Mouse (Mus musculus) MEL (cell line): ENCODE data around the gene Nck2. TPM values are rescaled to one million over a fixed set of nuclear protein-coding genes. Genes with fewer than 3 reads are reported as not detected.

Source experiments
- DNase-seq: peaks from one replicate; pipeline ENCODE4 v3.0.0; 2011; ENCODE audit warnings: low read depth, low spot score
- H3K27ac ChIP-seq: 2 replicates; pipeline ENCODE4 v1.5.1; 2012; ENCODE audit warnings: low read depth, mild to moderate bottlenecking, control low read depth, low read length, moderate library complexity; ENCODE audit not compliant: control insufficient read depth
- H3K27me3 ChIP-seq, 2 experiments: fragments of 150-350 bp in 1 of 2; sonication (generic) in 1 of 2; 2 replicates each; pipeline ENCODE4 v1.6.1; 2012; ENCODE audit warnings: low read length in 2 of 2, mild to moderate bottlenecking in 2 of 2, improper control_type of control experiment in 1 of 2, moderate library complexity in 1 of 2; ENCODE audit not compliant: insufficient read depth in 2 of 2, control insufficient read depth in 1 of 2
- H3K36me3 ChIP-seq, 2 experiments: 2 replicates each; pipeline ENCODE4 v1.6.1; 2012 to 2014; ENCODE audit warnings: low read length in 2 of 2, improper control_type of control experiment in 1 of 2, inconsistent platforms in 1 of 2, mild to moderate bottlenecking in 1 of 2; ENCODE audit not compliant: insufficient read depth in 2 of 2, control insufficient read depth in 1 of 2
- H3K4me1 ChIP-seq, 2 experiments: fragments of 150-350 bp in 1 of 2; sonication (generic) in 1 of 2; 2 replicates each; pipeline ENCODE4 v1.6.1; 2012; ENCODE audit warnings: low read length in 2 of 2, improper control_type of control experiment in 1 of 2, mild to moderate bottlenecking in 1 of 2; ENCODE audit not compliant: insufficient read depth in 2 of 2, control insufficient read depth in 1 of 2
- H3K4me3 ChIP-seq, 2 experiments: fragments of 150-350 bp in 1 of 2; sonication (generic) in 1 of 2; 2 replicates each; pipeline ENCODE4 v1.5.1; 2012; ENCODE audit warnings: low read depth in 2 of 2, low read length in 2 of 2, mild to moderate bottlenecking in 2 of 2, moderate library complexity in 2 of 2, control low read depth in 1 of 2, improper control_type of control experiment in 1 of 2; ENCODE audit not compliant: control insufficient read depth in 1 of 2, insufficient read depth in 1 of 2
- H3K79me2 ChIP-seq: 2 replicates; pipeline ENCODE4 v1.6.1; 2012; ENCODE audit warnings: mild to moderate bottlenecking, low read length, moderate library complexity; ENCODE audit not compliant: control insufficient read depth, poor library complexity, insufficient read depth
- H3K9ac ChIP-seq: 2 replicates; pipeline ENCODE4 v1.6.1; 2012; ENCODE audit warnings: low read depth, mild to moderate bottlenecking, control low read depth, low read length, moderate library complexity; ENCODE audit not compliant: control insufficient read depth, poor library complexity, severe bottlenecking
- H3K9me3 ChIP-seq: fragments of 150-350 bp; sonication (generic); replicated peaks from 2 replicates; pipeline ENCODE4 v1.6.1; 2012; ENCODE audit warnings: mild to moderate bottlenecking, low read length, improper control_type of control experiment, moderate library complexity; ENCODE audit not compliant: insufficient read depth
- CHD1 ChIP-seq: IDR thresholded peaks from 2 replicates; pipeline ENCODE4 v1.6.1; 2012; ENCODE audit warnings: low read depth, mild to moderate bottlenecking, inconsistent platforms, low read length, improper control_type of control experiment
- CHD2 ChIP-seq: IDR thresholded peaks from 2 replicates; pipeline ENCODE4 v1.6.1; 2011; ENCODE audit warnings: low read length, improper control_type of control experiment
- CTCF ChIP-seq, 3 experiments: IDR thresholded peaks in 2 of 3; conservative IDR thresholded peaks in 1 of 3; 2 replicates each; pipeline ENCODE4 v1.5.1; 2011 to 2012; ENCODE audit warnings: low read length in 3 of 3, low read depth in 2 of 3, mild to moderate bottlenecking in 2 of 3, improper control_type of control experiment in 1 of 3, inconsistent platforms in 1 of 3, mixed read lengths in 1 of 3, moderate library complexity in 1 of 3; ENCODE audit not compliant: control insufficient read depth in 1 of 3, insufficient read depth in 1 of 3, poor library complexity in 1 of 3, severe bottlenecking in 1 of 3
- ELF1 ChIP-seq: IDR thresholded peaks from 2 replicates; pipeline ENCODE4 v1.6.1; 2014; ENCODE audit warnings: low read depth, mild to moderate bottlenecking, inconsistent platforms, low read length, improper control_type of control experiment, moderate library complexity
- EP300 ChIP-seq, 2 experiments: IDR thresholded peaks; 2 replicates each; pipeline ENCODE4 v1.6.1; 2011; ENCODE audit warnings: improper control_type of control experiment in 2 of 2, low read length in 2 of 2, low read depth in 1 of 2, mild to moderate bottlenecking in 1 of 2
- GATA1 ChIP-seq: IDR thresholded peaks from 2 replicates; pipeline ENCODE4 v1.6.1; 2011; ENCODE audit warnings: low read depth, low read length, improper control_type of control experiment
- HCFC1 ChIP-seq: IDR thresholded peaks from 2 replicates; pipeline ENCODE4 v1.6.1; 2012; ENCODE audit warnings: low read depth, mild to moderate bottlenecking, inconsistent platforms, low read length, improper control_type of control experiment, moderate library complexity
- MAFK ChIP-seq: IDR thresholded peaks from 2 replicates; pipeline ENCODE4 v1.6.1; 2011; ENCODE audit warnings: low read depth, mild to moderate bottlenecking, low read length, improper control_type of control experiment, borderline replicate concordance
- MAZ ChIP-seq: IDR thresholded peaks from 2 replicates; pipeline ENCODE4 v1.6.1; 2012; ENCODE audit warnings: low read depth, mild to moderate bottlenecking, inconsistent platforms, low read length, improper control_type of control experiment
- MXI1 ChIP-seq: IDR thresholded peaks from 2 replicates; pipeline ENCODE4 v1.6.1; 2011; ENCODE audit warnings: mild to moderate bottlenecking, low read depth, low read length, improper control_type of control experiment
- NRF1 ChIP-seq: IDR thresholded peaks from 2 replicates; pipeline ENCODE4 v1.6.1; 2014; ENCODE audit warnings: low read depth, mild to moderate bottlenecking, inconsistent platforms, low read length, improper control_type of control experiment, moderate library complexity; ENCODE audit not compliant: poor library complexity, insufficient read depth, severe bottlenecking
- POLR2A ChIP-seq, 2 experiments: IDR thresholded peaks; 2 replicates each; pipeline ENCODE4 v1.6.1; 2011 to 2012; ENCODE audit warnings: low read length in 2 of 2, mild to moderate bottlenecking in 2 of 2, control low read depth in 1 of 2, improper control_type of control experiment in 1 of 2, low read depth in 1 of 2, moderate library complexity in 1 of 2; ENCODE audit not compliant: control insufficient read depth in 1 of 2, insufficient read depth in 1 of 2, poor library complexity in 1 of 2
- RAD21 ChIP-seq: IDR thresholded peaks from 2 replicates; pipeline ENCODE4 v1.6.1; 2011; ENCODE audit warnings: mild to moderate bottlenecking, low read depth, low read length, improper control_type of control experiment
- SMC3 ChIP-seq: IDR thresholded peaks from 2 replicates; pipeline ENCODE4 v1.6.1; 2011; ENCODE audit warnings: low read depth, low read length, improper control_type of control experiment
- TAL1 ChIP-seq: IDR thresholded peaks from 2 replicates; pipeline ENCODE4 v1.6.1; 2012; ENCODE audit warnings: mild to moderate bottlenecking, inconsistent platforms, low read length, moderate library complexity, mixed read lengths
- TBP ChIP-seq: IDR thresholded peaks from 2 replicates; pipeline ENCODE4 v1.8.0; 2011; ENCODE audit warnings: low read depth, low read length, improper control_type of control experiment
- TCF12 ChIP-seq: IDR thresholded peaks from 2 replicates; pipeline ENCODE4 v1.6.1; 2014; ENCODE audit warnings: low read depth, mild to moderate bottlenecking, inconsistent platforms, low read length, improper control_type of control experiment, moderate library complexity
- USF1 ChIP-seq: IDR thresholded peaks from 2 replicates; pipeline ENCODE4 v1.6.1; 2014; ENCODE audit warnings: low read depth, mild to moderate bottlenecking, inconsistent platforms, low read length, improper control_type of control experiment, moderate library complexity
- USF2 ChIP-seq, 2 experiments: IDR thresholded peaks; 2 replicates each; pipeline ENCODE4 v1.6.1; 2011 to 2012; ENCODE audit warnings: improper control_type of control experiment in 2 of 2, low read length in 2 of 2, borderline replicate concordance in 1 of 2, inconsistent platforms in 1 of 2, low read depth in 1 of 2, mild to moderate bottlenecking in 1 of 2; ENCODE audit not compliant: insufficient read depth in 1 of 2
- ZKSCAN1 ChIP-seq: IDR thresholded peaks from 2 replicates; pipeline ENCODE4 v1.6.1; 2012; ENCODE audit warnings: low read depth, mild to moderate bottlenecking, inconsistent platforms, low read length, improper control_type of control experiment, moderate library complexity
- ZMIZ1 ChIP-seq: IDR thresholded peaks from 2 replicates; pipeline ENCODE4 v1.6.1; 2012; ENCODE audit warnings: low read depth, mild to moderate bottlenecking, inconsistent platforms, low read length, improper control_type of control experiment, moderate library complexity
- ZNF384 ChIP-seq: IDR thresholded peaks from 2 replicates; pipeline ENCODE4 v1.6.1; 2012; ENCODE audit warnings: low read depth, mild to moderate bottlenecking, inconsistent platforms, low read length, improper control_type of control experiment
- polyA plus RNA-seq, 2 experiments: library from polyadenylated mRNA; stranded (reverse) in 1 of 2; unstranded in 1 of 2; fragments of >175 nt in 1 of 2; fragments of >200 nt in 1 of 2; gene quantifications; 2 replicates each; pipeline versions ENCODE4 v1.2.1 to v1.2.4; 2012; ENCODE audit warnings: low replicate concordance in 2 of 2, low read depth in 1 of 2; ENCODE audit not compliant: insufficient read length in 2 of 2, insufficient read depth in 1 of 2, missing spikeins in 1 of 2
- total RNA-seq: library from RNA; depleted of rRNA; stranded (reverse); fragments of 300-350 nt; gene quantifications from 2 replicates; pipeline ENCODE4 v1.2.3, GENCODE M21; 2012

Nck2 gene
- total and polyA plus RNA-seq, 3 experiments, result 9.4 to 12.4 TPM; not detected in 1

GRCm38 (mm10) chr1:43468207-43468606 lies 23.8 kb downstream of the Nck2 start:
- H3K4me3 ChIP-seq, result no peak overlapping the region
- peaks cover 0 to 41% of the 10 kb centered on the region in 2 experiments; a peak in 2 of 4 replicates for H3K36me3 ChIP-seq
- peaks cover 28 to 39% of the 10 kb centered on the region in 2 experiments for H3K4me1 ChIP-seq
- DNase-seq, result no peak
- 0 out of 2 replicates have a peak, but pooled peaks cover 3% of the 10 kb centered on the region for H3K79me2 ChIP-seq
- no peaks in the 10 kb centered on the region for H3K9me3 ChIP-seq
- H3K27me3 ChIP-seq, result no peaks in the 10 kb centered on the region
- H3K27ac ChIP-seq, result no peak overlapping the region
- TF ChIP-seq GATA1 (no peak), SMC3 (no peak), CHD2 (no peak), MXI1 (no peak), RAD21 (no peak), EP300 (IDR thresholded peaks at IDR 0.05; ENCODE audit: low read depth in 1 of 2, low read length in 2 of 2) (no peak), ZKSCAN1 (no peak), ZNF384 (no peak), NRF1 (no peak), MAZ (no peak), POLR2A (IDR thresholded peaks at IDR 0.05; ENCODE audit: control insufficient read depth in 1 of 2, insufficient read depth in 1 of 2, low read depth in 1 of 2, low read length in 2 of 2, poor library complexity in 1 of 2) (no peak), ELF1 (no peak), TAL1 (no peak)
- no peak overlapping the region for H3K9ac ChIP-seq

- H3K79me2 ChIP-seq, result 0 out of 2 replicates have a peak, but pooled peaks cover 3% of the 10 kb centered on the region
Observed at GRCm38 (mm10) chr1:43468978-43469377, 24.6 kb downstream of the Nck2 start.

More at GRCm38 (mm10) chr1:43468978-43469377, 24.6 kb downstream of the Nck2 start:
- Histone ChIP-seq H3K9ac (no peak overlapping the region), H3K9me3 (no peaks in the 10 kb centered on the region), H3K4me1 (peaks cover 20 to 41% of the 10 kb centered on the region in 2 experiments), H3K27ac (no peak overlapping the region), H3K36me3 (peaks cover 0 to 43% of the 10 kb centered on the region in 2 experiments; a peak in 2 of 4 replicates), H3K4me3 (no peak overlapping the region), H3K27me3 (no peaks in the 10 kb centered on the region)
- DNase-seq, result no peak
- TF ChIP-seq CHD1, result no peak
- no peak for TF ChIP-seq ZNF384
- no peak for TF ChIP-seq MAFK
- TF ChIP-seq TAL1, result no peak
- no peak for TF ChIP-seq TBP
- TF ChIP-seq USF1, result no peak
- TF ChIP-seq NRF1, result no peak
- TF ChIP-seq EP300 (IDR thresholded peaks at IDR 0.05; ENCODE audit: low read depth in 1 of 2, low read length in 2 of 2), result no peak
- no peak for TF ChIP-seq POLR2A (IDR thresholded peaks at IDR 0.05; ENCODE audit: control insufficient read depth in 1 of 2, insufficient read depth in 1 of 2, low read depth in 1 of 2, low read length in 2 of 2, poor library complexity in 1 of 2)
- no peak for TF ChIP-seq GATA1
- TF ChIP-seq ZMIZ1, result no peak
- TF ChIP-seq USF2 (IDR thresholded peaks at IDR 0.05; ENCODE audit: borderline replicate concordance in 1 of 2, insufficient read depth in 1 of 2, low read depth in 1 of 2, low read length in 2 of 2), result no peak
- TF ChIP-seq TCF12, result no peak
- TF ChIP-seq CTCF (IDR thresholded peaks at IDR 0.05 in 2 of 3, conservative IDR thresholded peaks at IDR 0.05 in 1 of 3; ENCODE audit: control insufficient read depth in 1 of 3, insufficient read depth in 1 of 3, low read depth in 2 of 3, low read length in 3 of 3, poor library complexity in 1 of 3, severe bottlenecking in 1 of 3), result no peak
- TF ChIP-seq HCFC1, result no peak
